ENCODE assay signal across 13 mouse cellular contexts in the genomic region with DNA sequence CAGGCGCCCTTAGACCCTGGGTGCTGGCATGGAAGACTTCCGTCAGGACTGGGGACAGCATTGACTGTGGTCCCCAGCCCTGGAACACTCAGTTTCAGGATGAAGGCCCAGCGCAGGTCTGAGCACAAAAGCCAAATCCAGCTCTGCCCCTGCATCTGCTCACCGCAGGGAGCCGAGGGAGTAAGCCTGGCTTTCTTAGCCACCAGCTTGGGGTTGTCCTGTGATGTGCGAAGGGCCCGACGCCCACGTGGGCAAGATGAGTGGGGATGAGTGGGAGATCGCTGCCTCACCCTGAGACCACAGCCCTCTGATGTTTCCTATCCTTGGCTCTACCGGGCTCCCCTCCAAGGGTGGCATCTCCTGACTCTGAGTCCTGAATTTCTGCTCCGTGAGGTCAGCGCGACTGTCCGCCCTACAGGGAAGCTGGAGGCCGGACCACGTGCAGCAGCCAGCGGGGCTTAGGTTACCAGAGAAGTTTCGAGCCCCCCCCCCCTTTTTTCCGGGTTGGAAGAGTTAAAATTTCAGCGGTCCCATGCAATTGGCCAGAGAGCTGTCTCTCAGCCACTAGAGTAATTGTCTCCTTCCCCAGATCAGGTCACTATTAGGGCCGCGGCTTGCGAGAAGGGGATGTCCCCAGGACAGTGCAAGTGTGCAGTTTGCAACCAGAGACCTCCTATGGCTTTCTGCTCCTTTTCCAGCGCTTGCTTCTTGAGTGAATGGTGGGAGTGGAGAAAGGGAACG. TPM values are rescaled to one million over a fixed set of nuclear protein-coding genes. Genes with fewer than 3 reads are reported as not detected.
DNase-seq lines count a peak whose midpoint lies in the region; ATAC-seq and TF ChIP-seq lines count a peak whose summit lies in the region.
"Had no signal": no experiment of that assay in that cellular context is flagged by ENCODE, and none has a peak within 500 bp of the region (broad histone marks: within the 10 kb centered on the region; RNA-seq: fewer than 3 reads in every experiment).

No protein-coding gene starts in this region.

- peak overlapping the region; percentile 20 for H3K4me2 ChIP-seq in embryonic facial prominence, embryonic 14.5 days (ENCODE audit: low read depth, low read length)
- H3K4me2 ChIP-seq in limb, embryonic 14.5 days (replicated peaks; ENCODE audit: low read depth, low read length, severe bottlenecking) = no peak overlapping the region
- H3K4me2 ChIP-seq: limb, embryonic 15.5 days had no signal

- no peak overlapping the region for H3K9ac ChIP-seq in heart, adult 2 months (ENCODE audit: low read depth, low read length)
- H3K9ac ChIP-seq in embryonic facial prominence, embryonic 14.5 days (ENCODE audit: low read depth, low read length) = no peak overlapping the region
- no peak overlapping the region for H3K9ac ChIP-seq in limb, embryonic 14.5 days (ENCODE audit: low read depth, low read length, severe bottlenecking)
- H3K9ac ChIP-seq: limb, embryonic 15.5 days had no signal

- peak; percentile 48 for ATAC-seq in embryonic facial prominence, embryonic 14.5 days (ENCODE audit: low read depth)
- ATAC-seq in limb, embryonic 14.5 days (ENCODE audit: low FRiP score, low read depth) = 0 out of 2 replicates have a peak, but pooled peaks have one; percentile 19

- no peaks in the 10 kb centered on the region for H3K36me3 ChIP-seq in heart, embryonic 10.5 days
- no peaks in the 10 kb centered on the region for H3K36me3 ChIP-seq in heart, adult 2 months (ENCODE audit: control insufficient read depth, insufficient read depth, low read length)
- H3K36me3 ChIP-seq in embryonic facial prominence, embryonic 14.5 days (ENCODE audit: control insufficient read depth, insufficient read depth, low read length) = no peaks in the 10 kb centered on the region
- no peaks in the 10 kb centered on the region for H3K36me3 ChIP-seq in limb, embryonic 14.5 days (ENCODE audit: control insufficient read depth, insufficient read depth, low read length)
- H3K36me3 ChIP-seq: limb, embryonic 15.5 days had no signal

- TF ChIP-seq CTCF in heart, adult 2 months (IDR thresholded peaks at IDR 0.05) = no peak

- DNase-seq in heart, embryonic 10.5 days (ENCODE audit: low spot score) = no peak
- DNase-seq in heart, adult 2 months = no peak
- peak; percentile 63 for DNase-seq in ES-CJ7 (ENCODE audit: low read depth, low spot score)
- DNase-seq in embryonic facial prominence, embryonic 14.5 days (ENCODE audit: low spot score) = no peak
- no peak for DNase-seq in limb, embryonic 14.5 days (ENCODE audit: low spot score)
- DNase-seq in urinary bladder, adult 2 months (ENCODE audit: low spot score) = no peak
- DNase-seq in cerebellum, adult 8-10 months = no peak
- DNase-seq in right cerebral cortex, adult 18-20 months = no peak
- DNase-seq: kidney, adult 2 months had no signal

- intact Hi-C loops in heart, adult 2 months (cut with DNase I) = no loop called here

- H3K4me1 ChIP-seq in heart, embryonic 10.5 days = peaks cover 20% of the 10 kb centered on the region
- H3K4me1 ChIP-seq in heart, adult 2 months (ENCODE audit: control insufficient read depth, insufficient read depth, low read length) = no peaks in the 10 kb centered on the region
- H3K4me1 ChIP-seq in embryonic facial prominence, embryonic 14.5 days (ENCODE audit: control insufficient read depth, insufficient read depth, low read length) = no peaks in the 10 kb centered on the region
- H3K4me1 ChIP-seq in limb, embryonic 14.5 days (ENCODE audit: control insufficient read depth, insufficient read depth, low read length) = no peaks in the 10 kb centered on the region

- no peak for TF ChIP-seq EP300 in heart, adult 2 months (IDR thresholded peaks at IDR 0.05; ENCODE audit: insufficient read depth, low read depth, low read length)

- H3K4me3 ChIP-seq in heart, embryonic 10.5 days = peak overlapping the region; percentile 36
- no peak overlapping the region for H3K4me3 ChIP-seq in heart, adult 2 months
- no peak overlapping the region for H3K4me3 ChIP-seq in embryonic facial prominence, embryonic 14.5 days (ENCODE audit: low read depth, low read length)
- no peak overlapping the region for H3K4me3 ChIP-seq in limb, embryonic 14.5 days (replicated peaks; ENCODE audit: low read length)
- H3K4me3 ChIP-seq: limb, embryonic 15.5 days had no signal

- WGBS in heart, embryonic 10.5 days = 4% methylated on average over 26 of the region's 26 CpGs
- 6% methylated on average over 26 of the region's 26 CpGs for WGBS in heart, adult 2 months
- WGBS in embryonic facial prominence, embryonic 14.5 days = 3% methylated on average over 21 of the region's 26 CpGs
- 2% methylated on average over 25 of the region's 26 CpGs for WGBS in limb, embryonic 14.5 days

- peaks cover 63% of the 10 kb centered on the region for H3K27me3 ChIP-seq in heart, embryonic 10.5 days (ENCODE audit: insufficient read depth, poor library complexity, severe bottlenecking)
- H3K27me3 ChIP-seq in heart, adult 2 months (ENCODE audit: control insufficient read depth, insufficient read depth, low read length) = peaks cover 18% of the 10 kb centered on the region
- peaks cover 69% of the 10 kb centered on the region for H3K27me3 ChIP-seq in embryonic facial prominence, embryonic 14.5 days (replicated peaks; ENCODE audit: control insufficient read depth, insufficient read depth, low read length)
- peaks cover 67% of the 10 kb centered on the region for H3K27me3 ChIP-seq in limb, embryonic 14.5 days (ENCODE audit: control insufficient read depth, insufficient read depth, low read length)

- H3K79me2 ChIP-seq in heart, adult 2 months (replicated peaks; ENCODE audit: control insufficient read depth, insufficient read depth, low read length) = no peaks in the 10 kb centered on the region

- no peaks in the 10 kb centered on the region for H3K9me3 ChIP-seq in heart, embryonic 10.5 days
- H3K9me3 ChIP-seq in embryonic facial prominence, embryonic 14.5 days (ENCODE audit: control insufficient read depth, low read length) = no peaks in the 10 kb centered on the region
- H3K9me3 ChIP-seq in limb, embryonic 14.5 days (ENCODE audit: control insufficient read depth, low read length) = no peaks in the 10 kb centered on the region
- H3K9me3 ChIP-seq: limb, embryonic 15.5 days had no signal

- no peak overlapping the region for H3K27ac ChIP-seq in heart, embryonic 10.5 days
- no peak overlapping the region for H3K27ac ChIP-seq in heart, adult 2 months
- no peak overlapping the region for H3K27ac ChIP-seq in embryonic facial prominence, embryonic 14.5 days (replicated peaks; ENCODE audit: low read depth, low read length)
- H3K27ac ChIP-seq in limb, embryonic 14.5 days (replicated peaks; ENCODE audit: low read depth, low read length) = no peak overlapping the region
- H3K27ac ChIP-seq: limb, embryonic 15.5 days had no signal

- no peak for TF ChIP-seq POLR2A in heart, adult 2 months (IDR thresholded peaks at IDR 0.05; ENCODE audit: insufficient read depth, low read depth, low read length)
- TF ChIP-seq POLR2A in limb, embryonic 14.5 days (IDR thresholded peaks at IDR 0.05; ENCODE audit: borderline replicate concordance, extremely low read depth, insufficient read depth, insufficient read length) = no peak

RNA-seq across cellular contexts. Expression of a gene that starts 22.0 kb away (rescaled TPM):
- 0.20 and 0.57 TPM in 2 replicates for polyA plus RNA-seq in heart, embryonic 10.5 days (2016; fragmentation: Nextera tagmentation; extraction: Ambion mirVana)
- not detected for total RNA-seq in heart, adult 2 months (2021)
- polyA plus RNA-seq in heart, adult 2 months (2012; rRNA removed) = not detected in 2 replicates
- 5.5 and 5.7 TPM in 2 replicates for polyA plus RNA-seq in embryonic facial prominence, embryonic 14.5 days (2014; fragmentation: Nextera tagmentation; extraction: Ambion mirVana)
- polyA plus RNA-seq in limb, embryonic 14.5 days (2012; rRNA removed) = 0.04 TPM in 2 replicates
- polyA plus RNA-seq in limb, embryonic 14.5 days (2014; fragmentation: Nextera tagmentation; extraction: Ambion mirVana) = not detected in 2 replicates
- not detected in 2 replicates for polyA plus RNA-seq in urinary bladder, adult 2 months (2012; rRNA removed)
- total RNA-seq: gastrocnemius, postnatal 4 days had no signal
- polyA plus RNA-seq: C2C12; kidney, adult 2 months; limb, embryonic 15.5 days; stomach, embryonic 16.5 days had no signal
